Mouse (Mus musculus) testis, adult 2 months (tissue): ENCODE measurements around the gene Col8a1.

ENCODE experiments used
- CTCF ChIP-seq: fragments of 200-500 bp; IDR thresholded peaks from 2 replicates; pipeline ENCODE4 v1.5.1; 2012; ENCODE audit warnings: low read depth, mild to moderate bottlenecking, inconsistent platforms, low read length, moderate library complexity; ENCODE audit not compliant: control insufficient read depth, insufficient read depth, insufficient replicate concordance
- POLR2A ChIP-seq: fragments of 200-500 bp; IDR thresholded peaks from 2 replicates; pipeline ENCODE4 v1.6.1; 2012; ENCODE audit warnings: low read depth, mild to moderate bottlenecking, inconsistent platforms, low read length, moderate library complexity; ENCODE audit not compliant: control insufficient read depth

- TF ChIP-seq POLR2A (no peak), CTCF (no peak)
Observed at GRCm38 (mm10) chr16:57634766-57635165, 119.8 kb downstream of the Col8a1 start.
